Mouse (Mus musculus): ENCODE measurements at regions not wholly inside any gene's neighbourhood (a gene's known extent, or its start where the extent isn't known, plus 50 kb on each side); places are given as distances from the start of the nearest gene placed in this dataset.

DNA sequence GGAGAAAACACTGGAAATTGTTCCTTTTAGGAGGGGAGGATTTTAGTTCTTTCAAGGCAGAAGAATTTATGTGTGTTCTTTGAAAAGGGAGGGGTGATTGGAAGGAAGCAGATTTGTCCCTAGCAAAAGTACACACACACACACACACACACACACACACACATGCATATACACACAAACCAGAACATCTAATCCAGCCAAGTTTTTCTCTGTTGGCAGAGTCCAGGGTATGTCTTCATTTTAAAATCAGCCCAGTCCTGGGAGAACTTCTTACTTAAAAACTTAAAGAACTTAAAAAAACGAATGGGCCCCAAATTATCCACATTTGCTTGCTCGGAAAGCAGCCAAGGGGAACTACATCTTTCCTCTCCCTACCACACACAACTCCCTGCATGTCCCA, 290.5 kb downstream of the Tmem38b start:
- Histone ChIP-seq H3K4me2 (no peak overlapping the region), H3K36me3 (replicated peaks) (no peaks in the 10 kb centered on the region), H3K9ac (no peak overlapping the region), H3K9me3 (no peaks in the 10 kb centered on the region), H3K27ac (no peak overlapping the region), H3K27me3 (no peaks in the 10 kb centered on the region), H3K4me1 (peaks cover 16% of the 10 kb centered on the region), H3K4me3 (replicated peaks) (no peak overlapping the region)
- ATAC-seq (ENCODE audit: low FRiP score) = no peak
- WGBS = 76% methylated on average over 2 of the region's 2 CpGs

DNA sequence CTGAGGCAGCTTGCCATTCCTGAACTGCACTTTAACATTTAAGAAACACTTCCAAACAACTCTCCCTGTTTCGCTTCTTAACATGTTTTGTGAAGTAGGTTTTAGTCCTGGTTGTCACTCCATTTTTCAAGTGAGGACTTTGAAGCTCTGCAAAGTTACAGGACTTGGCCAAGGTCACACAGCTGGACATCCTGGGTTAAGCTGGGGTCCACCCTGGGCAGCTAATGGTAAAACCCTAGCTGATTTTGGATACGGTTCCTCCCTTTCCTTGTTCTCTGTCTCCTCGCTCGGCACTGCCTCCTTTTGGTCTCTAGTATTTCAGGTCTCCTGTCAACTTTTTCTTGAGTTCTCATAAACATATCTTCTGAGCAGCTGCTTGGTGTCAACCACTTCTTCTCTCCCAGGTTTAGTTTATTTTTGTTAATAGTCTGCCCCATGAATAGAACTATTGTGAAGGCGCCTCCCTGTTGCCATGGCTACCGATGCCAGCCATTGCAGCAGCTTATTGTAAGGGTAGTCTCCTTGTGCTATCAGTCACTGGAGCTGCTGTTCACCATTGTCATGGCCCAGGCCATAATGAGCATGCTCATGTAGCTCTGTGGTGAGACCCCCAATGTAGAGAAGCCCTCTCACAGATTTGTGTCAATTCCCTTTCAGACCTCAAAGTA, 292.5 kb downstream of the Tmem38b start:
- Histone ChIP-seq H3K27ac (no peak overlapping the region), H3K9me3 (no peaks in the 10 kb centered on the region), H3K36me3 (replicated peaks) (no peaks in the 10 kb centered on the region), H3K9ac (no peak overlapping the region), H3K4me1 (peaks cover 16% of the 10 kb centered on the region), H3K4me2 (no peak overlapping the region), H3K27me3 (no peaks in the 10 kb centered on the region), H3K4me3 (replicated peaks) (no peak overlapping the region)
- 47% methylated on average over 6 of the region's 6 CpGs for WGBS
- peak; percentile 81; the same call in 1 of the 2 replicates for ATAC-seq (ENCODE audit: low FRiP score)

DNA sequence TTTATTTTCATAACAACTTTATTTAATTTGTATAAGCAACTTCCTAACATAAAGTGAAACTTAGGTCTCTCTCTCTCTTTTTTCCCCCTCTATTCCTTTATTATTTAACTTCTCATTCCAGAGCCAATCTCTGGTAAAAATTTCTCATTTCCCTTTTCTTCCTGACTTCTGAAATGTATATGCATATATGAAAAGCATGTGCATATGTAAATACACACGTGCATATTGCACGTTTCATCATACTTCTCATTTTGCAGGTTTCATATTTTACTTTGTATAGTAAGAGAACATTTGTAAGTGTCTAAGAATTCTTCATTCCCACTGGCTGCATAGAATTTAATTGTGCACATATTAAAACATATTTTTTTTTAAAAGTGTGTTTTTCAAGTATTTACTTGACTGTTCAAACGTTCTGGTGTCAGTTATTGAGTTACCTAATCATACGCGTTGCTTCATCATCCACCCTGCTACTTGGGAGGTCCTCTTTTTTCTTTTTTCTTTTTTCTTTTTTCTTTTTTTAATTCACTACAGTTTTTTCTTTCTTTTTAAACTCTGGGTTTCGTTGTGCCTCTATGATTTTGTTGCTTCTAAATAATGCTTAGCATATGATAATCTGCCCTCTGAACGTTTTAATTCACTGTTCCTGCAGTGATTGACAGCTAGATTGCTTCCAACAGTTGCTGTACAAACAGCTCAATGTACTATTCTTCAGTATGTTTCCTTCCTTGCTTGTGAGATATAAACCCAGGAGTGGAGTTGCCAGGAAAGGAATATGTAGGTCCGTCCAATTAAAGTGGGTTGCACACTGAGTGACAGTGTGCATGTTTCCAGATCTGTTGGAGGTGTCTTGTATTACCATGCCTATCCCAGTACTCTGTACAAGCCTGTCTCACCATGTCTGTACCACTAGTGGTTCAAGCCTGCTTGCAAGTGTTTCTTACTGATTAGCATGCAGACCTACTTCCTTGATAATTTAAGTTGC, 303.2 kb downstream of the Tmem38b start:
- H3K36me3 ChIP-seq (replicated peaks) = no peaks in the 10 kb centered on the region
- peak; percentile 44; the same call in 1 of the 2 replicates for ATAC-seq (ENCODE audit: low FRiP score)

DNA sequence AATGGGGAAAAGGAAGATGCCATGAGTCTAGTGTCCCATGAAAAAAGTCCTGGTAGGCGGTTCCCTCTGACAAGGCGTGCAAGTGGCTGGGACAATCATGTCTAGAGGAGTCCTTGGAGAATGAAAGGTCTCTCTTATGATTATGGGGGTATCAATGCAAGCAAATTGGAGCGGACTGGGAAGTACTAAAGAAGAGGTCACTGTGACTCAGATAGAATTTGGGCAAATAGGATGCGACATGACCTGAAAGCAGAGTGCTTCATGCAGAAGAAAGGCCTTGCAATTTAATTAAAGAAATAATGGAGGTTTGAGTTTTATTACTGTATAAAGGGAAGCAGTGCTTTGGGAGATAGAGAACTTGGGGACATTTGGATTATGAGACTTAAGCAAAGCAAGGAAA, 330.3 kb downstream of the Tmem38b start:
- no peaks in the 10 kb centered on the region for H3K27me3 ChIP-seq
- H3K4me2 ChIP-seq = no peak overlapping the region
- H3K9ac ChIP-seq = no peak overlapping the region
- H3K4me1 ChIP-seq = no peaks in the 10 kb centered on the region
- H3K36me3 ChIP-seq (replicated peaks) = no peaks in the 10 kb centered on the region
- WGBS = 94% methylated on average over 4 of the region's 4 CpGs
- no peaks in the 10 kb centered on the region for H3K9me3 ChIP-seq
- H3K4me3 ChIP-seq (replicated peaks) = no peak overlapping the region
- no peak for ATAC-seq (ENCODE audit: low FRiP score)
- no peak overlapping the region for H3K27ac ChIP-seq

More for the DNA sequence above, 303.2 kb downstream of the Tmem38b start:
- 44% methylated on average over 8 of the region's 8 CpGs for WGBS
- Histone ChIP-seq H3K9ac (no peak overlapping the region), H3K27ac (no peak overlapping the region), H3K4me2 (no peak overlapping the region), H3K4me1 (0 out of 2 replicates have a peak, but pooled peaks cover 3% of the 10 kb centered on the region), H3K4me3 (replicated peaks) (no peak overlapping the region), H3K27me3 (no peaks in the 10 kb centered on the region), H3K9me3 (no peaks in the 10 kb centered on the region)

DNA sequence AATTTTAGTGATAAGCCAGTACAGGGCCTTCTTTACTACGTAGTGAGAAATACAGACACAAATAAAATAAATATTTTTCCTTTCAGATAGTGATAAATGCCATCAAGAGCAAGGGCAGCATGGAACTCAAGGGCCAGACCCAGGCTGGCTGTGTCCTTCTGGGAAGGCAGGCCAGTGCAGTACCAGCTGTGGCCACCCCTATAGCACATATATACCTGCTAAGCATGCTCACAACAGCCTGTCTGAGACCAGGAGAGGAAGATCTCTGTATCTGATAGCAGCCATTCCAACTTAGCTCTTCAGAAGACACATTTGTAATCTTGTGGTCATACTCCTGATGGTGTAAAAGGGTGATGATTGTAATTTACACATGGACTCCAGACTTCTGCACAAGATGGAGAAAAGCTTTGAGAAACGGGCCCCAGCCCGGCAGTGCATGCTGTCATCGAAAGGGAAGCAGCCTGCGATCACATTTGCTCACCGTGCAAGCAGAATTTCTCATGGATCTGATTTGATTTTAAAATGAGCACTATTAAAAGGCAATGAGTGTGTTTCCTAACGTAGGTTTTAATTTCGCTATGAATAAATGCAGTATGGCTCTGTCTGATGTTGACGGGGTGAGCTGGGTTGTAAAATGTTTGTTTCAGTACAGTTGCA, 335.6 kb downstream of the Tmem38b start:
- no peak overlapping the region for H3K9ac ChIP-seq
- H3K27ac ChIP-seq = no peak overlapping the region
- WGBS = 78% methylated on average over 9 of the region's 9 CpGs
- no peak overlapping the region for H3K4me2 ChIP-seq
- H3K27me3 ChIP-seq = no peaks in the 10 kb centered on the region
- no peaks in the 10 kb centered on the region for H3K9me3 ChIP-seq
- no peak overlapping the region for H3K4me3 ChIP-seq (replicated peaks)
- no peaks in the 10 kb centered on the region for H3K36me3 ChIP-seq (replicated peaks)
- ATAC-seq (ENCODE audit: low FRiP score) = no peak
- peaks cover 8% of the 10 kb centered on the region for H3K4me1 ChIP-seq

DNA sequence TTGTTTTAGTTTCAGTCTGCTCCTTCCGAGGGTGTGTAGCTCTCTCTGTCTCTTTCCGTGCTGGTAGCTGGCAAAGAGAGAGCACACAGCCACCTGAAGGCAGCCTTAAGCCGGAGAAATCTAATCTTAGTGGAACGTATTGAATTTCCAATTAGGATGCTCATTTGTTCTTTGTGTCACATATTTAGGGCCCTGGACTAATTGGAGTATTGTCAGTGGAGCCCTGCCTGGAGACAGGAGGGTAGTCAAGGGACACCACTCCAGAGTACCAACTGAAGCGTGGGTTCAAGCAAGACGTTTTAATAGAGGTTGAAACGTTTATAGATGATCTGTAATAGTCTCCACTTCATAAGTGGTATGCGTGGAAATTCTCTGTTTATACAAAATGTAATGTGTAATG, 336.5 kb downstream of the Tmem38b start:
- WGBS = 45% methylated on average over 8 of the region's 8 CpGs
- Histone ChIP-seq H3K4me2 (no peak overlapping the region), H3K27me3 (no peaks in the 10 kb centered on the region), H3K4me3 (replicated peaks) (no peak overlapping the region), H3K36me3 (replicated peaks) (no peaks in the 10 kb centered on the region), H3K4me1 (peaks cover 8% of the 10 kb centered on the region), H3K27ac (no peak overlapping the region), H3K9me3 (no peaks in the 10 kb centered on the region), H3K9ac (no peak overlapping the region)
- ATAC-seq (ENCODE audit: low FRiP score) = no peak

DNA sequence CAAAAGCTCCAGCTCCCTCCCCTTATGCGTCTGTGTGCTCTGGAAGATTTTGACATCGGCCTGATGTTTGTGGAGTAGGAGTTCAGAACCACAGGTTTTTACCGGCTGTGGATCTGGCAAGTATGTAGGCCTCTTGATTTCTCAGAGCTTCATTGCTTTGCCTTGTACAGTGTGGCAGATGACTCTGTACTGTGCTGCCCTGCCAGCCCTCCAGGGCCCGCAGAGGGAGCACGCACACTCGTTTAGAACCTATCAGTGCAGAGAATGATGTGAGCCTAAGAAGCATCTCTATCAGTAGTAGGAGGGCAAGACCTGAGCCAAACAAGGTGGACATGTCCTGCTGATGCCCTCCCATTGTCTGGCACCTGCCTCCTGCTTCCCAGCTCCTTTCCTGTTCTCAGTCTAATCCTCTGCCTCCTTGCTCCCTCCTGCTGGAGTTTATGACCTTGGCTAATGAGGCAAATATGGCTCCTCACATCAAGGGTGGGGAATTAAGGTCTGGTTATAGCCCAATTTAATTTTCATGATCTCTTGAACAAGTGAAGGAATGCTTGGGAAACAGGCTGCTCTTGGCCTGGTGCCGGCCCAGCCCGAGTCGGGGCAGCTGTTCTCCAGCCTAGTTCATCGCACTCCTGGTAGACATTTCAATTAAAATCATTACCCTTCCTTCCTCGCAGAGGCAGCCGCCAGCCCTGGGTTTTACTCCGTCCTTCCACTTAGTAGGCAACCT, 344.5 kb downstream of the Tmem38b start:
- no peaks in the 10 kb centered on the region for H3K4me1 ChIP-seq
- no peak for ATAC-seq (ENCODE audit: low FRiP score)
- H3K4me2 ChIP-seq = no peak overlapping the region
- no peak overlapping the region for H3K9ac ChIP-seq
- H3K36me3 ChIP-seq (replicated peaks) = no peaks in the 10 kb centered on the region
- H3K4me3 ChIP-seq (replicated peaks) = no peak overlapping the region
- no peaks in the 10 kb centered on the region for H3K9me3 ChIP-seq
- 86% methylated on average over 13 of the region's 13 CpGs for WGBS
- H3K27ac ChIP-seq = no peak overlapping the region
- H3K27me3 ChIP-seq = no peaks in the 10 kb centered on the region

DNA sequence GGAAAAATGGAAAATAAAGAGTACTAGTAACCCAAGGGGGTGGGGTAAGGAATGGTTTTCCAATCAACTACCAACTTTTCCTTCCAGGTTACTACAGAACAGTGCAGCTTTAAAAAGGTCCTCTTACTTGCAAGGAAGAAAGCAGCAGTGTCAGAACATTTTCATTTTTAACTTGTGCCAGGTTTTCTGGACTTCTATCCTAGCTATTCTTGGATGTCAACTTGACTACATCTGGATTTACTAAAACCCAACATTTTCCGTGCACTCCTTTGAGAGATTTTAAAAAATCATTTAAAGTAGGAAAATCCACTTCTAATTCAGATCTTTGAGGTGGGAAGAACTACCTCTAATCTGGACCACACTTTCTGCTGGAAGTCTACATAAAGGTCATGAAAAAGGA, 358.4 kb downstream of the Tmem38b start:
- Histone ChIP-seq H3K27me3 (no peaks in the 10 kb centered on the region), H3K9ac (no peak overlapping the region), H3K4me2 (no peak overlapping the region), H3K4me1 (no peaks in the 10 kb centered on the region), H3K27ac (no peak overlapping the region), H3K36me3 (replicated peaks) (no peaks in the 10 kb centered on the region), H3K9me3 (peaks cover 7% of the 10 kb centered on the region; the same call in 1 of the 2 replicates), H3K4me3 (replicated peaks) (no peak overlapping the region)
- ATAC-seq (ENCODE audit: low FRiP score) = no peak
- WGBS = 92% methylated on average over 1 of the region's 1 CpGs

DNA sequence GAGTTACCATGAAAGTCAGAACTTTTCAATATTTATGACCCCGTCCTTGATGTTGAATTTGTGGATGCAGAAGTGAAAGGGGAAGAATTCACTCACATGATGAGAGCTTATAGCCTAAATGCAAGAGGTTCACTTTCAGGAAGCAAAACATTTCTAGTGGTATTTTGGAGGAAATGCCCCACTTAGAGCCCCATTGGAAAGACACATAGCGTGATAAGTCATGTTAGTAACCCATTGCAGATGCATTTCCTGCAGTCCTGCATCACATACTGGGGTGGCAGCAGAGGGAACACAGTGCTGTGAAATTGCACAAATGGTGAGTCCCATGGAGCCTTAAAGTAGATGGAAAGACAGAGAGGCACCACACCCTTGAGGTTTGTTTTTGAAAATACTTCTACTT, 369.9 kb downstream of the Tmem38b start:
- Histone ChIP-seq H3K27me3 (no peaks in the 10 kb centered on the region), H3K9ac (no peak overlapping the region), H3K27ac (no peak overlapping the region), H3K36me3 (replicated peaks) (no peaks in the 10 kb centered on the region), H3K4me3 (replicated peaks) (no peak overlapping the region), H3K9me3 (no peaks in the 10 kb centered on the region), H3K4me1 (no peaks in the 10 kb centered on the region), H3K4me2 (no peak overlapping the region)
- WGBS = 91% methylated on average over 2 of the region's 2 CpGs
- no peak for ATAC-seq (ENCODE audit: low FRiP score)

DNA sequence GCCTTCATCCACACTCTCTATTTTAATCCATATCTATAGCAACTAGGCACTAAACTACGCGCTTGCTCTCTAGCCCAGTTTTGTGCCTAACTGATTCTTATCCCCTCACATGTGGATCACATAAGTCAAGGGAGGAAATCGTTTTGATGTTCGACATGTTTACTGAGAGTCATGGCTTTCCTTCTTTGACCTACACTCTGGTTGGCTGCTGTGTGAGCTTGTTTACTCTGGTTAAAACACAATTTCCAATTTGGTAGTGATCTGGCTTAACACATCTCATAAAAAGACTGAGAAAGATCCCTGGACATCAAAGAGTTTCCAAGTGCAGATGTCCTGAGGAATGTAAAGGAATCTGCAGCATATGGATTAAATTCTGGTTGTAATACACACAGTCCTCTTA, 376.6 kb downstream of the Tmem38b start:
- Histone ChIP-seq H3K4me1 (no peaks in the 10 kb centered on the region), H3K4me2 (no peak overlapping the region), H3K36me3 (replicated peaks) (no peaks in the 10 kb centered on the region), H3K9ac (no peak overlapping the region), H3K4me3 (replicated peaks) (no peak overlapping the region), H3K27ac (no peak overlapping the region), H3K27me3 (no peaks in the 10 kb centered on the region), H3K9me3 (no peaks in the 10 kb centered on the region)
- WGBS = 93% methylated on average over 4 of the region's 4 CpGs
- no peak for ATAC-seq (ENCODE audit: low FRiP score)

DNA sequence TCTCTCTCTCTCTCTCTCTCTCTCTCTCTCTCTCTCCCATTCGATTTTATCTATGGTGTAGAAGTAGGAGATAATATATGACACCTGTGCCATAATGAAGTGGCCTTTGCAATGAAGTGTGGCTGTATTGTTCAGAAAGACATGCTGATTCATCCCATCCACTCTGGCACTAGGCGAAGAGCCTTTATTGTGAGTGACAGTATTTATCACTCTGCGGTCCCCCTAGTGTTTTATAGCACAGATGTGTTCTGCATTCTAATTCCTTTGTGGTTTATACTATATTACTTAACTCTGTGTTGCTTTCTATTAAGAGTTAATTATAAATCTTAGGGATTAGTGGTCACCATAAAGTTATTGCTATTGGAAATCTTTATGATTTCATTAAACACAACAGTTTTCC, 398.7 kb downstream of the Tmem38b start:
- no peak overlapping the region for H3K27ac ChIP-seq
- no peaks in the 10 kb centered on the region for H3K27me3 ChIP-seq
- H3K4me3 ChIP-seq (replicated peaks) = no peak overlapping the region
- no peaks in the 10 kb centered on the region for H3K36me3 ChIP-seq (replicated peaks)
- no peaks in the 10 kb centered on the region for H3K9me3 ChIP-seq
- ATAC-seq (ENCODE audit: low FRiP score) = no peak
- 87% methylated on average over 3 of the region's 3 CpGs for WGBS
- H3K4me1 ChIP-seq = no peaks in the 10 kb centered on the region
- no peak overlapping the region for H3K9ac ChIP-seq
- no peak overlapping the region for H3K4me2 ChIP-seq
